Mouse (Mus musculus) hindbrain, embryonic 15.5 days (tissue): ENCODE data around the gene Opcml. TPM values are rescaled to one million over a fixed set of nuclear protein-coding genes. Genes with fewer than 3 reads are reported as not detected.

Source experiments
- ATAC-seq: fragments of 200-750 bp; cut with Nextera tagmentation; 2 replicates; pipeline ENCODE4 v1.8.0; 2017; ENCODE audit warnings: low read depth, moderate number of reproducible peaks, moderate TSS enrichment; ENCODE audit not compliant: low FRiP score
- H3K27ac ChIP-seq: fragments of 300-500 bp; sonication (generic); replicated peaks from 2 replicates; pipeline ENCODE4 v1.5.1; 2015; ENCODE audit warnings: mild to moderate bottlenecking, inconsistent platforms
- H3K27me3 ChIP-seq: fragments of 300-500 bp; sonication (generic); 2 replicates; pipeline ENCODE4 v1.6.1; 2015; ENCODE audit warnings: control low read depth, inconsistent platforms
- H3K36me3 ChIP-seq: fragments of 300-500 bp; sonication (generic); 2 replicates; pipeline ENCODE4 v1.6.1; 2015; ENCODE audit warnings: control low read depth, inconsistent platforms
- H3K4me1 ChIP-seq: fragments of 300-500 bp; sonication (generic); replicated peaks from 2 replicates; pipeline ENCODE4 v1.6.1; 2015; ENCODE audit warnings: control low read depth, inconsistent platforms
- H3K4me2 ChIP-seq: fragments of 300-500 bp; sonication (generic); 2 replicates; pipeline ENCODE4 v1.6.1; 2015; ENCODE audit warnings: moderate library complexity, mild to moderate bottlenecking, inconsistent platforms
- H3K4me3 ChIP-seq: fragments of 300-500 bp; sonication (generic); 2 replicates; pipeline ENCODE4 v1.5.1; 2015; ENCODE audit warnings: mild to moderate bottlenecking, inconsistent platforms
- H3K9ac ChIP-seq: fragments of 300-500 bp; sonication (generic); 2 replicates; pipeline ENCODE4 v1.6.1; 2015; ENCODE audit warnings: inconsistent platforms
- H3K9me3 ChIP-seq: fragments of 300-500 bp; sonication (generic); 2 replicates; pipeline ENCODE4 v1.6.1; 2016; ENCODE audit warnings: control low read depth, inconsistent platforms
- WGBS: fragments of 180-500 bp; shearing (Covaris S2); methylation state at CpG from one replicate; pipeline ENCODE4 v1.1.7; 2015; 5-methylcytosine and 5-hydroxymethylcytosine counted together
- polyA plus RNA-seq: library from polyadenylated mRNA; unstranded; fragments of >200 nt; fragmentation: Nextera tagmentation; extraction: Ambion mirVana; gene quantifications from 2 replicates; pipeline ENCODE4 v1.2.1, GENCODE M21; 2015

The Opcml gene
- polyA plus RNA-seq, 1 experiment from 2014 or later, result 41.8 TPM

DNA sequence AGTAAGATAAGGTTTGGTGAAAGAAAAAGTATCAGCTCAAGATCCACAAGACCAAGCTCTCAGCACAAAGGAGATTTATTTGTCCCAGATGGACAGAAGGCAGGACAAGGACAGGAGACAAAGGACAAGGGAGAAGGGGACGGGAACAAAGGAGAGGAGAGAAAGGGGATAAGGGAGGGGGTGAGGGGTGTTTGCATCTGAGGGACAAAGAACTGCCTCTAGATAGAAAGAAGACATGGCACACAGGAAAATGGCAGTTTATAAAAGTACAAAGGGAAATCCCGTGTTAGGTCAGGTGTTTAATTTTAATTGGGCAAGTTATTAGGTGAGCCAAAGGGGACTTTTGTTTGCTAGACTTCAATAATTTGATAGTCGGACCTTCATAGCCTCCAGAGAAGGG lies 801.6 kb downstream of the Opcml start:
- H3K4me2 ChIP-seq, result no peak overlapping the region
- H3K4me3 ChIP-seq, result no peak overlapping the region
- H3K27ac ChIP-seq, result no peak overlapping the region
- no peaks in the 10 kb centered on the region for H3K27me3 ChIP-seq
- no peak for ATAC-seq
- peaks cover 8% of the 10 kb centered on the region for H3K4me1 ChIP-seq
- H3K36me3 ChIP-seq, result no peaks in the 10 kb centered on the region
- H3K9me3 ChIP-seq, result no peaks in the 10 kb centered on the region
- H3K9ac ChIP-seq, result no peak overlapping the region
- WGBS, result 20% methylated on average over 3 of the region's 3 CpGs

DNA sequence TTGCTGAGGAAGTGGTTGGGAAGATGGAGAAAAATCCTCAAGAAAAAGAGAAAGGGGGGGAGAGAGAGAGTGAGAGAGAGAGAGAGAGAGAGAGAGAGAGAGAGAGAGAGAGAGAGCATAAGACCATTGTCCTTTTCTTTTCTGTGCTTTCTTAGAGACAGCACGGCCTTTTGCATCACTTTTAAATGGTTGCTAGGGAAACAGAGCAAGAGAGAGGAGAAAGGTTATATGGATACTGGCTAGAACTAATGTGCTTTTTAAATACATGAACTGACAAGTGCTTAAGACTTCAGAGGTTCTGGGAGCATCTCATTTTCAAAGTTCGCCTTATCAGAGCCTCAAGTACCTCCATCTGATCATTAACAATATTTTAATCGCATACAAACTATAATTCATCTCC lies 804.5 kb downstream of the Opcml start:
- Histone ChIP-seq H3K4me1 (peaks cover 8% of the 10 kb centered on the region), H3K27ac (no peak overlapping the region), H3K9me3 (no peaks in the 10 kb centered on the region), H3K9ac (no peak overlapping the region), H3K4me3 (no peak overlapping the region), H3K4me2 (no peak overlapping the region), H3K36me3 (no peaks in the 10 kb centered on the region), H3K27me3 (no peaks in the 10 kb centered on the region)
- no peak for ATAC-seq
- 56% methylated on average over 3 of the region's 3 CpGs for WGBS

DNA sequence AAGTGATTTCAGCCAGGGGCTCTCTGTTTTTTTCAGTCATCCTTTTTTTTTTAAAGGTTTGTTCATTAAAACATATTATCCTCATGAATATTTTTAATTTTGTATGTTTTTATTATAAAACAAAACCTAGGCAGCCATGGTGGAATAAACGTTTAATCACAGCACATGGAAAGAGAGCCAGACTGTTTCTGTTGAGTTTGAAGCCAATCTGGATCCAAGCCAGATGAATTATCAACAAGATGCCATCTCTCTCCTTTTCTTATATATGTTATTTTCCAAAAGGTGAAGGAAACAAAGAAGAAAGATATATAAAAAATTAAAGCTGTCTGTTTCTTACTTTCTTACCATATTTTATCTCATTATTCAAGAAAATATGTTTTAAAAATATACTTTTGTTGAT lies 815.0 kb downstream of the Opcml start:
- Histone ChIP-seq H3K27ac (no peak overlapping the region), H3K4me3 (no peak overlapping the region), H3K9ac (no peak overlapping the region), H3K27me3 (no peaks in the 10 kb centered on the region), H3K4me1 (no peaks in the 10 kb centered on the region), H3K36me3 (no peaks in the 10 kb centered on the region), H3K4me2 (no peak overlapping the region), H3K9me3 (no peaks in the 10 kb centered on the region)
- 61% methylated on average over 1 of the region's 1 CpGs for WGBS
- ATAC-seq, result no peak

DNA sequence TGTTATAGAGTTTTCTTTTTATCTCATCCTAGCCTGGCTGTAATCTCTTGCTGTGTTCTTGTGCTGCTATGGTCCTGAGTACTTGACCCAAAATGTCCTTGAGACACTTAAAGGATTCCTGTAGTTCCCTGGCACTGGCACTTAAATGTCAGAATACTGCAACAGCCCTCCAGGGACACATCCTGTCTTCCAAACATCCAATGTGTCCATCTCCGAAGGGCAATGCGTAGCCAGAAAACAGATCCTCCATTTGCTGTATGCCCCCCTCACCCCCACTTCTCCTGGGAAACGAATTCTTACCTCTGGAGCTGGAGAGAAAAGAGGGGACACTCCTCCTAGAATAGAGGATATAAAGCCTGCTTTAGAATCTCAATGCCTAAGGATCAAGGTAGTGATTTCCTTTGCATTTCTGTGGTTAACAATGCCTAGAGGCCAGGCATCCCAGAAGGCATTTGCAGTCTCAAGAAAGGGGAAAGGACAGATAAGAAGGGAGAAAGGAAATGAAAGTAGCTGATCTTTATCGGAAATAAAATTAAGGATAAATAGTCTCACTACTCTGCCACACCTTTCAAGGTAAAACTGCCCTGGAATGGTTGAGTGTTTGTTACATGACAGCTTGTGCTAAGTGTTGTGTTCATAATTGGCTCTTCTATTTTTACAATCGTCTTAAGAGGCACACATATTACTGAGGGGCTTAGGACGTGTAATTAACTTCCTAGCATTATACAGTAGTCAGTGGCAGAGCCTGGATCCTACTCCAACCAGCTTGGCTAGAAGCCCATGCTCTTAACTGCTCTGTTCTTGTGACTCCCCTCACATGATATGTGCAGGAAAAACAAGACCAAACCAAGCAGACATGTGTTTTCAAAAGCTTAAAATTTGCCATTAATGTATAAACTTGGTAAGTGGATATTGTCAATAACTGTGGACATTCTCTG lies 823.4 kb downstream of the Opcml start:
- WGBS, result 38% methylated on average over 6 of the region's 6 CpGs
- no peak overlapping the region for H3K9ac ChIP-seq
- H3K4me3 ChIP-seq, result no peak overlapping the region
- H3K4me1 ChIP-seq, result no peaks in the 10 kb centered on the region
- H3K4me2 ChIP-seq, result no peak overlapping the region
- ATAC-seq, result no peak
- H3K36me3 ChIP-seq, result no peaks in the 10 kb centered on the region
- H3K9me3 ChIP-seq, result no peaks in the 10 kb centered on the region
- H3K27me3 ChIP-seq, result no peaks in the 10 kb centered on the region
- no peak overlapping the region for H3K27ac ChIP-seq

DNA sequence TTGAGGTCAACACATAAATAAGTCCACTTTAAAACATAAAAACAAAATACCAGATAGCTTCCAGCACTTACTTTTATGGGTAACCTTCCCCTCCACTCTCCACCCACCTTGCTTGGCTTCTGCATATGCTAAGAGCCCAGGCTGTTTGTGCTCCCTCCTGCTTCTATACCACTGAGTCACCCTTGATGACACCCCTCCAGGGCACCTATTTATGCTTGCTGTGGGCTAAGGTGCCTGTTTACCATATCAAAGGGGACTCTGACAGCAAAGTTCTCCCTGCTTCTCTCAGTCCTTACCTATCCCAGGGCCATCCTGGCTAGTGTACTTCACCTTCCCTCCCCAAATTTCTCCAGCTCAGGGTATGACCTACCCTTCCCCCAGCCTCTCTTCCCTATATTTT lies 824.9 kb downstream of the Opcml start:
- no peak for ATAC-seq
- no peak overlapping the region for H3K4me2 ChIP-seq

DNA sequence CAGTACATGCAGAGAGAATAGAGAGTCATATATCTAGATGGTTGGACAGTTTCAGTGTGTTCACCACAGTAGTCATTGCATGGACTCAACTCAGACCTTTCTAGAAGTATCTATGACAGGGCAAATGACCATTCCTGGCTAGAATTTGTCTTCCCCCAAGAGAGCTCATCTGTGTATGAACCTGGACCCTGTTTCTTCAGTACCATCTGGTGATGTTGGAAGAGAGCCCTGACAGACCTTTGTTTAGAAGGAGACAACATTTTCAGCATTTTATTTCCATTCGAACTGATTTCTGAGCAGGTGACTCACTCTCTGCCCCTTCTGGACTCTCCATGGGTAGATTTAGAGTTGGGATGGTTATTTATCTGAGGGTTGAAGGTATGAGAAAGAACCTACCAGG lies 827.1 kb downstream of the Opcml start:
- Histone ChIP-seq H3K9me3 (no peaks in the 10 kb centered on the region), H3K9ac (no peak overlapping the region), H3K27me3 (no peaks in the 10 kb centered on the region), H3K27ac (no peak overlapping the region), H3K4me3 (no peak overlapping the region), H3K4me2 (no peak overlapping the region), H3K4me1 (no peaks in the 10 kb centered on the region), H3K36me3 (no peaks in the 10 kb centered on the region)
- WGBS, result 79% methylated on average over 1 of the region's 1 CpGs
- no peak for ATAC-seq

More for the DNA sequence above, 824.9 kb downstream of the Opcml start:
- Histone ChIP-seq H3K9ac (no peak overlapping the region), H3K4me1 (no peaks in the 10 kb centered on the region), H3K27ac (no peak overlapping the region), H3K9me3 (no peaks in the 10 kb centered on the region), H3K36me3 (no peaks in the 10 kb centered on the region), H3K4me3 (no peak overlapping the region), H3K27me3 (no peaks in the 10 kb centered on the region)

DNA sequence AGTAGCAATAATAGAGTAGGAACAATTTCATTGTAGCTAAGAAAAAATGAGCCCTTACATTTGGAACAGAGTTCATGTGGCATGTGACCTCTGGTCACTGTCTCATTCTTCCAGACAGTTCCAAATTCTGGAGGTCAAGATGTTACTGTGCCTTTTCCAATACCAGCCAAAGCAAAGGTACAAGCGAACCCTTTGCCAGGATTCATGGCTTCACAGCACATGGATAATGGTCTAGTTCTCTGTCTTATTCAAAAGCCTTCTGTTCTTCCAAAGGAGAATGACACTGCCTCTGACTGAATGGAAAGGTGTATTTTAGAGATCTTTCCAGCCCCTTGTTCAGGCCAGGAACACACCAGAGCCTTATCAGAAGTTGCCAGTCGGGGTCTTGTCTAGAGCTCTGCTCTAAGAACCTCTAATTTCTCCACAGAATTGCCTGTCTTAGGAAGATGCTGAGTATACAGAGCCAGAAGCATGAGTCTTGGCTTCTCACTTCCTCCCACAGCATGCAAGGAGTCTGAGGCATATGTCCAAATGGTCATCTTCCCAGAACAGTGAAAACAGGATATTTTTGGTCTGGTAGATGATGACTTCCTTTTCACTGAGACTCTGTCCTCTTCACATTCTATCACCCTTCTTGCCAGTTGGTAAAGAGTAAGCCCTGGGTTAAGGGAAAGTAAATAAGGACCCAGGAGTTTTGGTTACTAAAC lies 827.8 kb downstream of the Opcml start:
- H3K9ac ChIP-seq, result no peak overlapping the region
- H3K27ac ChIP-seq, result no peak overlapping the region
- H3K4me2 ChIP-seq, result no peak overlapping the region
- H3K27me3 ChIP-seq, result no peaks in the 10 kb centered on the region
- H3K4me1 ChIP-seq, result no peaks in the 10 kb centered on the region
- H3K36me3 ChIP-seq, result no peaks in the 10 kb centered on the region
- no peak overlapping the region for H3K4me3 ChIP-seq
- no peak for ATAC-seq
- WGBS, result 81% methylated on average over 2 of the region's 2 CpGs
- H3K9me3 ChIP-seq, result no peaks in the 10 kb centered on the region

DNA sequence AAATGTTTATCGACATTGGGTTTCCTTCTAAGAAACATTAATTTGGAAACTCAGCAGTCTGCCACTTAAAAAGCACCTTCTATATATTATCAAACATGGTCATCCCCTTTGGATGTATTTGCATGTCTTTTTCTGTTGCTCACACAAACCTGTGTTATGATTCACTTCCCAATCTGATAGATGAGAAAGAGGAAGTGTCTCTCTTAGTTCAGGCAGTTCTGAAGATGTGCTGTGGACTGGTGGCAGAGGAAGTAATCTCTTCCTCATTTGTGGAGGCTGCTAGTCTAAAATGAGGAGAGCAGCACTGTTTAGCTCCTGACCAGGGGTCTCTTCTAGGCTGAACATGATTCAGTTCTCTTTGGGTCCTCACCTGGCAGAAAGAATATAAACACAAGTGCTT lies 831.4 kb downstream of the Opcml start:
- Histone ChIP-seq H3K4me3 (no peak overlapping the region), H3K27me3 (no peaks in the 10 kb centered on the region), H3K4me1 (peaks cover 9% of the 10 kb centered on the region), H3K36me3 (no peaks in the 10 kb centered on the region), H3K27ac (no peak overlapping the region), H3K9ac (no peak overlapping the region), H3K9me3 (no peaks in the 10 kb centered on the region), H3K4me2 (no peak overlapping the region)
- no peak for ATAC-seq
- WGBS, result 100% methylated on average over 1 of the region's 1 CpGs

DNA sequence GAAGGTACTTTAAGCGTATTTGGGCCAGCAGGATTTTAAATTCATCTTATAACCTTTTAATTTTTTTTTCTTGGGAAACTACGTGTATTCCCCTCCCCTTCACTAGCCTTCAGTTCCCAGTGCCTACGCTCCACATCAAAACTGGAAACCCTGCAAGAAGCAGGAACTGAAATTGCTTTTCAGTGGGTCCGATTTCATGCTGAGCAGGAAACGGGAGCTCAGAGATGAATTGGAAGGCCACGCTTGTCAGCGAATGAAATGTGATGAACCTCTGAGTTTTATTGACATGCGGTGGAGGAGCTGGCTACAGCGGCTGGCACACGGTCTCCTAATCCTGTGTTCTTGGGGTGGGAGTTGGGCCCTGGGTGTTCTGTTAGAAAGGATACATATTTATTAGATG lies 834.3 kb downstream of the Opcml start:
- no peak for ATAC-seq
- Histone ChIP-seq H3K9me3 (no peaks in the 10 kb centered on the region), H3K4me2 (peak overlapping the region; percentile 19; the same call in 1 of the 2 replicates), H3K4me3 (no peak overlapping the region), H3K27ac (no peak overlapping the region; the same call in 1 of the 2 replicates), H3K9ac (no peak overlapping the region), H3K27me3 (no peaks in the 10 kb centered on the region), H3K36me3 (no peaks in the 10 kb centered on the region), H3K4me1 (peaks cover 9% of the 10 kb centered on the region)
- 25% methylated on average over 10 of the region's 10 CpGs for WGBS

DNA sequence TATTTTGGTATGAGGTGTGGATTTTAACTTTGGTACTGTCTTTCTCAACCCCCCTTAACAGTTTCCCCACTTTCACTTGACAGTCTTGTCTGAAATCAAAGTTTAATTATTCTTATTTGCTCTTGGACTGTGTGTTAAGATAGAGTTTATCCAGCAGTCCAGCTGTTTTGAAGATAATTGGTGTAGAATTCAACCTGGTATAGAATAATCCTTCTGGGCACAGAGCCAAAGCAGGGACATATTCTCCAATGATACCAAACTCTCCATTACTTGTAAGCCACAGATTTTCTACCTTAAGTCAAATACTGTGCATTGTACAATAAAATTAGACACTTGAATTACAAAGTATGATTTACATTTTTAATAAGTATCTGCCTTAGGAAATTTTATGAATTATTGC lies 852.2 kb downstream of the Opcml start:
- Histone ChIP-seq H3K9me3 (no peaks in the 10 kb centered on the region), H3K36me3 (no peaks in the 10 kb centered on the region), H3K4me1 (peaks cover 5% of the 10 kb centered on the region; the same call in 1 of the 2 replicates), H3K27ac (no peak overlapping the region), H3K9ac (no peak overlapping the region), H3K4me3 (no peak overlapping the region), H3K4me2 (no peak overlapping the region), H3K27me3 (no peaks in the 10 kb centered on the region)
- no peak for ATAC-seq

DNA sequence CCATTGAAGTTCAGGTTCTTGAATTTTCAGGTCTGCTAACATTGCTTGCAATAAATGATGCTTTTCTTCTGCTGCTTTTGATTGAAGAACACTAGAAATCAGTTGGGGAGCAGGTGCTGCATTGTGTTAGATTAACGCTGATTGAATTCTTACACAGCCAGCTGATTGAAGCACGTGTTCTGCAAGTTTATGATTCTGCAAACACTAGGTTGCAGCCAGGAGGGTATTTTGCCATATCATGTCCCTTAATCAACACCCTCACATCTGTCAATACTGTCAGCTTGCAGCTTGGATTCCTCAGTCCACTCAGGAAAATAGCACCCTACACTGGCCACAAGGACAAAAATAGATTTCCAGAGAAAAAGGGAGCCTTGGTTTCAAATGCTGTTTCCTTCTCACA lies 853.5 kb downstream of the Opcml start:
- Histone ChIP-seq H3K4me3 (no peak overlapping the region), H3K4me1 (peaks cover 5% of the 10 kb centered on the region; the same call in 1 of the 2 replicates), H3K27me3 (no peaks in the 10 kb centered on the region), H3K4me2 (no peak overlapping the region), H3K27ac (no peak overlapping the region), H3K9ac (no peak overlapping the region), H3K36me3 (no peaks in the 10 kb centered on the region), H3K9me3 (no peaks in the 10 kb centered on the region)
- no peak for ATAC-seq
- 25% methylated on average over 2 of the region's 2 CpGs for WGBS

DNA sequence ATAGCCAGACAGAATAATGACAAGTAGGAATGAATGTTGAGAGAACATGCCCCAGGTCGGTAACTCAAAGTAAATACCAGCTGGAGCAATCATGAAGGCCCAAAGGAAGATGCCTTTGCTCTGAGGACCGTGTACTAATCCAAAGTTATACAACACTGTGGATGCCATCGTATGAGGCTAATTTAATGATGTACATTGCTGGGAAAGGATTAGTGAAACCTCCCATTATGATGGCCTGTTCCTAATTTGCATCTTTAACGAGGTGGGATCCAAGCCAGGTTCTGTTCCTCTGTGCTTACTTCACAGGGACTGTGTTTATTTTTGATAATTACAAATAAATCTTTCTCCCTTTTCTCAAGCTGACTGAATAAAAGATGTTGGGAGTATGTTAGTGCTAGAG lies 859.5 kb downstream of the Opcml start:
- no peak for ATAC-seq
- Histone ChIP-seq H3K27ac (no peak overlapping the region), H3K9ac (no peak overlapping the region), H3K4me2 (no peak overlapping the region), H3K4me1 (no peaks in the 10 kb centered on the region), H3K36me3 (no peaks in the 10 kb centered on the region), H3K9me3 (no peaks in the 10 kb centered on the region), H3K27me3 (no peaks in the 10 kb centered on the region), H3K4me3 (no peak overlapping the region)
- WGBS, result 51% methylated on average over 4 of the region's 4 CpGs
